Mouse (Mus musculus) spleen, postnatal 4 days (tissue): Measurements from ENCODE around the gene S1pr1.
A peak's percentile ranks its signal among the peaks of the same experiment; 100 is the strongest.

ENCODE experiments used
- DNase-seq, 2 experiments: peaks; one replicate each; pipeline ENCODE4 v3.0.0; 2022; ENCODE audit warnings: low spot score in 2 of 2

Gene S1pr1

GRCm38 (mm10) chr3:115711924-115712807, 2.7 kb downstream of the S1pr1 start:
- no peak for DNase-seq

- no peak for DNase-seq
Observed at GRCm38 (mm10) chr3:115711393-115711792, 3.5 kb downstream of the S1pr1 start.

GRCm38 (mm10) chr3:115710051-115710450, 4.8 kb downstream of the S1pr1 start:
- no peak for DNase-seq

- DNase-seq, result no peak
Observed at GRCm38 (mm10) chr3:115709118-115709574, 5.7 kb downstream of the S1pr1 start.

- no peak for DNase-seq
Observed at GRCm38 (mm10) chr3:115706736-115707135, 8.1 kb downstream of the S1pr1 start.

GRCm38 (mm10) chr3:115704254-115704908, 10.5 kb downstream of the S1pr1 start:
- no peak for DNase-seq

- DNase-seq, result no peak
Observed at GRCm38 (mm10) chr3:115703720-115704119, 11.2 kb downstream of the S1pr1 start.

GRCm38 (mm10) chr3:115702089-115702488, 12.8 kb downstream of the S1pr1 start:
- DNase-seq, result peak in 1 of 2 experiments; percentile 35

GRCm38 (mm10) chr3:115695194-115695891, 19.5 kb downstream of the S1pr1 start:
- no peak for DNase-seq

- no peak for DNase-seq
Observed at GRCm38 (mm10) chr3:115694168-115694567, 20.7 kb downstream of the S1pr1 start.

GRCm38 (mm10) chr3:115693390-115693789, 21.5 kb downstream of the S1pr1 start:
- no peak for DNase-seq

- no peak for DNase-seq
Observed at GRCm38 (mm10) chr3:115692857-115693256, 22.0 kb downstream of the S1pr1 start.

- DNase-seq, result no peak
Observed at GRCm38 (mm10) chr3:115692384-115692783, 22.5 kb downstream of the S1pr1 start.

- DNase-seq, result no peak
Observed at GRCm38 (mm10) chr3:115689920-115690319, 25.0 kb downstream of the S1pr1 start.

- DNase-seq, result no peak
Observed at GRCm38 (mm10) chr3:115689352-115689751, 25.5 kb downstream of the S1pr1 start.

GRCm38 (mm10) chr3:115687821-115688220, 27.1 kb downstream of the S1pr1 start:
- no peak for DNase-seq

GRCm38 (mm10) chr3:115682328-115683088, 32.4 kb downstream of the S1pr1 start:
- DNase-seq, result peak in 1 of 2 experiments; percentile 30

GRCm38 (mm10) chr3:115681184-115681583, 33.7 kb downstream of the S1pr1 start:
- DNase-seq, result no peak

- no peak for DNase-seq
Observed at GRCm38 (mm10) chr3:115679022-115679421, 35.9 kb downstream of the S1pr1 start.

GRCm38 (mm10) chr3:115675546-115676535, 39.0 kb downstream of the S1pr1 start:
- no peak for DNase-seq
